Mouse (Mus musculus): ENCODE results near the gene Cbx1. TPM values are rescaled to one million over a fixed set of nuclear protein-coding genes. Genes with fewer than 3 reads are reported as not detected.

Gene Cbx1
- polyA plus RNA-seq, 1 experiment: 79.7 TPM

DNA sequence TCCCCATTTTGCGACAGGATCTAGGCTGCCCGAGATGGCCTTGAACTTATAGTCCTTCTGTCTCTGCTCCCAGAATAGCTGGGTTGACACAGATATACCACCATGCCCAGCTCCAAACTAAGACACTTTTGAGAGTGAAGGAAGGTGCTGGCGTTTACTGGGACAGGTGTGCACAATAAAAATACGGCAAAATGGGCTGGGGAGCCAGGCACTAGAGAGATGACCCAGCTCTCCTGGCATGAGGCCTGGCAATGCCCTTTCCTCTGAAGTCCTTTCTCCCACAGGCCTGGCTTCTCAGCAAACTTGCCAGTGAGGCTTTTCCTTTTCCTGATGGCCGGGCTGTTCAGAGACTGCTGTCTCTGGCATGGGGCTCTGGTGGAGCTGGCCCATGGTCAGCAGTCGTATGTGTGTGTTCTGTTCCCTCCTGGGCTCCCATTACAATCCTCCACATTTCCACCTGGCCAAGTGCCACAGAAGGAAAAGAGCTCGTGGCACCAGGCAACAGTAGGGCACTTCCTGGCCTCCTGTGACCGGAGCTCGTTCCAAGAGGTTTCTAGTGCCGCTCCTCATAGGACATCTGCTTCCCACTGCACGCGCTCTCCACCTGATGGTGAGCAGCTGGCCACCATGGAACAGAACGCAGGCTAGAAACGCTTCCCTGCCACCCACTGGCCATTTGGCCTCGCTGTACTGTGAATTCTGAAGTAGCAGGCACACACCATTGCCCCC lies 26.0 kb upstream of the Cbx1 start:
- TF ChIP-seq CTCF (IDR thresholded peaks at IDR 0.05; ENCODE audit: borderline replicate concordance, extremely low read depth, insufficient read depth, insufficient read length) (no peak), POLR2A (IDR thresholded peaks at IDR 0.05; ENCODE audit: borderline replicate concordance, extremely low read depth, insufficient read depth, insufficient read length, poor library complexity, severe bottlenecking) (no peak)
- peak; percentile 46 for DNase-seq (ENCODE audit: low read depth)

DNA sequence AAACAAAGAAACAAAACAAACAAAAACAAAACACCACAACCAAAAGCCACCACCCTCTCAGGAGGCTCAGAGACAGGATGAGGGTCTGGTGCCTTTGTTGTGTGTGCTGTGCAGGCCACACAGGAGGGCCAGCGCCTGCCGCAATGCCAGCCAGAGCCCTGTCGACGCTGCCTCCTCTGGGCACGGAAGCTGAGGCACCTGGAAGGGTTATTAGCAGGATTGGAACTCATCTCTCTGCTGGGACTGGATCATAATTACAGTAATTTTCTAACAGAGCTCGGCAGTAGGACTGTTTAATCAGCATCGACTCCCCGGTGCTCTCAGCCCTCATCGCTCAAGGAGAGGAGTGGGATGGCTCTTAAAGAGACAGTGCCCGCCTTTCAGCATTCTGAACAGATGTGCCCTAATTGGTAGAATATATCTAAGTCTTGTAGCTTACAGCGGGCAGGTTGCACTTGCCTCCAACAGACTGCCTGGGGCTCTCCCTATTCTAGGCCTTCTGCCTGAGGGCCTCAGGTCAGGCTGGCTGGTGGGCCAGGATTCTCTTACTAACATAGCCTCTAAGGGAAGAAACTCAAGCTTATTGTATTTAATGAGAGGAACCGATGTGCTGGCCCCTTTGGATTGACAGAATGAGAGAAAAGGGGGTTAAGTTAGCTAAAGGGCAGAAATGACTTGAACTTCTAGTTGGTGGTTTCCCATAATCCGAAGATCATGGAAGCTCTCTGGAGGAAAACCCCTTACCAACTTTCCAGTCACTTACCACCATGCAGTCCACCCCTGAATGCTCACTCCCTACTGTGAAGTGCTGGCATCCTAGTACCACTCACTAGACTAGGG lies 24.2 kb upstream of the Cbx1 start:
- peak; percentile 75 for DNase-seq (ENCODE audit: low read depth)
- TF ChIP-seq CTCF (IDR thresholded peaks at IDR 0.05; ENCODE audit: borderline replicate concordance, extremely low read depth, insufficient read depth, insufficient read length) (no peak), POLR2A (IDR thresholded peaks at IDR 0.05; ENCODE audit: borderline replicate concordance, extremely low read depth, insufficient read depth, insufficient read length, poor library complexity, severe bottlenecking) (no peak)

DNA sequence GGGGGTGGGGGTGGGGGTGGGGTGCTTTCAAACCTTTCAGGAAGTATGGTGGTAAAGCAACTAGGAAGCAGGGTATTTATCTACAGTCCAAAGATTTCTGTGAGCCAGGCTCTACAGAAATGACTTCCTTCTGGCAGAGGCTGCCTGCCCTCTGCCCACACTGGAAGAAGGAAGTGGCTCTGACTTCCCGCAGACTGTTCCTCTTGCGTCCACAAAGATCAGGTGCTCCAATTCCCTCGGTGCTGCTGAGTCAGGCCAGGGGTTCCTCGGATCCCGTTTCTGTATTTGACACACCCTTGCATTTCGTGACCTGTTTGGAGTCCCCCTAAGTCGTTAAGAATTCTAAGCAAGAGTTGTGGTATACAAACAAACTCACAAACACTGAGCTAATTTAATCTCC lies 23.3 kb upstream of the Cbx1 start:
- TF ChIP-seq CTCF (IDR thresholded peaks at IDR 0.05; ENCODE audit: borderline replicate concordance, extremely low read depth, insufficient read depth, insufficient read length): no peak
- no peak for TF ChIP-seq POLR2A (IDR thresholded peaks at IDR 0.05; ENCODE audit: borderline replicate concordance, extremely low read depth, insufficient read depth, insufficient read length, poor library complexity, severe bottlenecking)
- no peak for DNase-seq (ENCODE audit: low read depth)

DNA sequence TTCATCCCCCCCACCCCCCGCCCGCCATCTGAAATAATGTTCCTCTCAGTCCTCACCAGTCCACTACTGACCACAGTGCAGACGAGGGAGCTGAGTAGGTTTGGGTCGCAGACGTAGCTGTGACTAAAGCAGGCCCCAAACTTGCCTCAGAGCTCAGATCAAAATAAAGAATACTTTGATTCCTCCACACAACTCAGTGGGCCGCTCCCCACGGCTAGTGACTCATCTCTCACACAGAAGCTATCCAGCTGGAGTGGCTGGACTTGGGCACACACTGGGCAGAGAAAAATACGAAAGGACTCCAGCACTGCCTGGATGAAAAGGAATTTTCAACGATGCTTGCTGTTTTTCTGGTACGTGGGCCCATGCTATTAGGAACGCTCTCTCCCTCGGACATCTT lies 22.4 kb upstream of the Cbx1 start:
- TF ChIP-seq CTCF (IDR thresholded peaks at IDR 0.05; ENCODE audit: borderline replicate concordance, extremely low read depth, insufficient read depth, insufficient read length): no peak
- no peak for TF ChIP-seq POLR2A (IDR thresholded peaks at IDR 0.05; ENCODE audit: borderline replicate concordance, extremely low read depth, insufficient read depth, insufficient read length, poor library complexity, severe bottlenecking)
- DNase-seq (ENCODE audit: low read depth): no peak

DNA sequence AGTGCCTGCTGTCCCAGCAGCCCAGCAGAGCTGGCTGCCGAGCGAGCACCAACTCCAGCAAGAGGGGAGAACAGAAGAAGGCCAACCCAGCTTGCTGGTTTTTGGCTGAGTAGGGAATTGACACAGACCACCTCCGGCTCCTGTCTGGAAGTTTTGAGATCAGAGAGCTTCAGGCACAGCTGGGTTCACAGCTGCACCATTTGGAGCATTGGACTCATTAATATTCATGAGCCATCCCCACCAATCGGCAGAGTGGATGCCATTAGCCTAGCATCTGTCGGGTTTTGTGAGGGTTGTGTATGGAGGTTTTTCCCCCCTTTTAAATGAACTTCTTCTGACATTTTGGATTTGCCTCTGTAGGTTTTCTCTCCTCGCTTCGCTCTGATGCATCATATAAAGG lies 21.8 kb upstream of the Cbx1 start:
- no peak for TF ChIP-seq POLR2A (IDR thresholded peaks at IDR 0.05; ENCODE audit: borderline replicate concordance, extremely low read depth, insufficient read depth, insufficient read length, poor library complexity, severe bottlenecking)
- TF ChIP-seq CTCF (IDR thresholded peaks at IDR 0.05; ENCODE audit: borderline replicate concordance, extremely low read depth, insufficient read depth, insufficient read length): no peak
- peak; percentile 86 for DNase-seq (ENCODE audit: low read depth)

DNA sequence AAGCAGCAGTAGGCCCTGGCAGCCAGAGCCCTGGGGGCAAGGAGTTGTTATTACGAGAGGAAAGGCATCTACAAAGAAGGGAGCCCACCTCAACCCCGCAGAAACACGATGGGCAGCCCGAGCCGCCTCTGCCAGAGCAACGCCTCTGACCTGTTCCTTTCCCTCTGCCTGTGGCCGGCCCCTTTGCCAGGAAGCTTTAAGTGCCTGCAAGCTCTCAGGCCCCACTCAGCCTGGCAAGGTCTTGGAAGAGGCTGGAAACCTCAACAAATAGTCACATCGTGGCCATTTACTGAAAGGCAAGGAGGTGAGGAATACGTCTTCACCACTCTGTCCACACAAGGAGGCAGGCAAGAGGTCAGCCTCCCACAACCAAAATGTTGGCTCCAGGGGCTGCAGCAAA lies 20.7 kb upstream of the Cbx1 start:
- TF ChIP-seq CTCF (IDR thresholded peaks at IDR 0.05; ENCODE audit: borderline replicate concordance, extremely low read depth, insufficient read depth, insufficient read length) (no peak), POLR2A (IDR thresholded peaks at IDR 0.05; ENCODE audit: borderline replicate concordance, extremely low read depth, insufficient read depth, insufficient read length, poor library complexity, severe bottlenecking) (no peak)
- no peak for DNase-seq (ENCODE audit: low read depth)

DNA sequence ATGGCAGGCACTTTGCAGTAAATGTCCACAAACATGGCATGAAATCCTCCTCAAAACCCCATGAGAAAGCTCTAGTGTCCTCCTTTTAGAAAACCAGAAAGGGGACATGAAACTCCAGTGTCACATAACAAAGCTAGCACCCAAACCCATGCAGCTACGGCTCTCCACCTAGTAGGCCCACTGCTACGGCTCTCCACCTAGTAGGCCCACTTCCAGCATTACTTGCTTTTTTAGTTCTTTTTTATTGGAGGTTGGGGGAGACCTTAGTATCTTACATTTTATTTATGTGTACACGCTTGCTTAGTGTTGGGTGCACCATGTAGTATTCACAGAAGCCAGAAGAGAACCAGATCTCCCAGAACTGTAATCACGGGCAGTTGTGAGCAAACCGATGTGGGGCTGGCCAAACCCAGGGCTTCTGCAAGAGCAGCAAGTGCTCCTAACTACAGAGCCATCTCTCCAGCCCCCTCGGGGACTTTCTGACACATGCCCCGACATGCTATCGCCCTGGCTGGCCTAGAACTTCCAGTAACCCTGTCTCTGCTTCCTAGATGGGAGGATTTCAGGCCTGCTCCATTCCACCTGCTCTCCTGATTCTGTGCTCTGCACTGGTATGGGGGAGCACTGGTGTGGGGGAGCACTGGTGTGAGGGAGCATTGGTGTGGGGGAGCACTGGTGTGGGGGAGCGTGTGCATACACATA lies 17.5 kb upstream of the Cbx1 start:
- no peak for TF ChIP-seq POLR2A (IDR thresholded peaks at IDR 0.05; ENCODE audit: borderline replicate concordance, extremely low read depth, insufficient read depth, insufficient read length, poor library complexity, severe bottlenecking)
- no peak for TF ChIP-seq CTCF (IDR thresholded peaks at IDR 0.05; ENCODE audit: borderline replicate concordance, extremely low read depth, insufficient read depth, insufficient read length)

DNA sequence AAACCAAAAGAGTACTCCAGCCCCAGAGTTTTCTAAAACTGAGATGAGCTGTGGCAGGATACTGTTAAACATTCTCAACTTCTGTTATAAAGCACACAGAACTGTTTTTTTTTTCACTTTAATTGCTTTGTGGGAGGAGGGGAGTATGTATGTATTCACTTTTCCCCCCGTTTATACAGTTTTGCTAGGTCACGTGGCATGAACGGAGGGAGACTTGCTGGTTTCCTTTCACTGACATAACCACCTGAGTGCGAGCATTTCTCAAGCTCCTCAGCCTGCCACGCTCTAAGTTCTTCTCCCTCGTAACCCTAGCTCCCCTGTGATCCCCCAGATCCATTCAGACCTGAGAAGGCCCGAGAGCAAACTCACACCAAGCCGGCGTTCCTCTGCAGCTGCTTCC lies 16.5 kb upstream of the Cbx1 start:
- DNase-seq (ENCODE audit: low read depth): no peak
- no peak for TF ChIP-seq CTCF (IDR thresholded peaks at IDR 0.05; ENCODE audit: borderline replicate concordance, extremely low read depth, insufficient read depth, insufficient read length)
- no peak for TF ChIP-seq POLR2A (IDR thresholded peaks at IDR 0.05; ENCODE audit: borderline replicate concordance, extremely low read depth, insufficient read depth, insufficient read length, poor library complexity, severe bottlenecking)

More for the DNA sequence above, 17.5 kb upstream of the Cbx1 start:
- DNase-seq (ENCODE audit: low read depth): no peak

DNA sequence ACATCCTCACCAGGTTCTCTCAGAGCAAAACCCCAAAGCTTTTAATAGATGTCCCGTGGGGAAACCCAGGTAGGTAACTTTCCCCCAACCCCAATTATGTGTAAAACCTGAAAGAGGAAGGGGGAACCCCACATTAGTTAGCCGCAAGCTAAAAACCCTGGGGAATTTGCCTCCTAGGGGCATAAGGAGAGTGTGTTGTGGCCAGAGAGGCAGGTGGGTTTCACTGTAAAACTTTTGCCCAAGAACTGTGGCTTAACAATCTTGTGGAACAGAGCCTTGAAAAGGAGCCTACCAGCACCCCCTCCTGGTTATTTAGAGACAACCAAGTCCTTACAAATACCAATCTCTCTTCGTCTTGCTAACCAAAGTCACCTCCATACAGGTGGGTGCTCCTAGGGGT lies 14.4 kb upstream of the Cbx1 start:
- peak; percentile 8; the same call in 1 of the 2 replicates for TF ChIP-seq CTCF (IDR thresholded peaks at IDR 0.05; ENCODE audit: borderline replicate concordance, extremely low read depth, insufficient read depth, insufficient read length)
- TF ChIP-seq POLR2A (IDR thresholded peaks at IDR 0.05; ENCODE audit: borderline replicate concordance, extremely low read depth, insufficient read depth, insufficient read length, poor library complexity, severe bottlenecking): no peak
- DNase-seq (ENCODE audit: low read depth): peak; percentile 39

DNA sequence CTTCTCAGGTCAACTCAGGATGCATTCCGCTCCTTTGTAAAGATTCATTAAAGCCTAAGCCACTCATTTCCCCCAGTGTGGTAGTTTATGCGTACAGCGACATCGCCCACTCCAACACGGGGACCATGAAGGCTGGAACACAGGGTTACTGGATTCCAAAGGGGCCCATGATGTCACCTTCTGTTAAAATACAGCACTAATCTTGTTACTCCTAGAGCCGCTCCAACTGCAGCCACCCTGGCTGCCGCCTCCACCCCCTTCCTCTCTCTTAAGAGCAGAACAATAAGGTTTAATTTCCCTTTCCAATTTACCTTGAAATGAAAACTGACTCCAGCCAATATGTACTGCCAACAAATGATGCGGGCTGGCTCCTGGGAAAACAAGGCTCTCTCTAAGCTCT lies 13.9 kb upstream of the Cbx1 start:
- TF ChIP-seq CTCF (IDR thresholded peaks at IDR 0.05; ENCODE audit: borderline replicate concordance, extremely low read depth, insufficient read depth, insufficient read length) (no peak), POLR2A (IDR thresholded peaks at IDR 0.05; ENCODE audit: borderline replicate concordance, extremely low read depth, insufficient read depth, insufficient read length, poor library complexity, severe bottlenecking) (no peak)
- no peak for DNase-seq (ENCODE audit: low read depth)

DNA sequence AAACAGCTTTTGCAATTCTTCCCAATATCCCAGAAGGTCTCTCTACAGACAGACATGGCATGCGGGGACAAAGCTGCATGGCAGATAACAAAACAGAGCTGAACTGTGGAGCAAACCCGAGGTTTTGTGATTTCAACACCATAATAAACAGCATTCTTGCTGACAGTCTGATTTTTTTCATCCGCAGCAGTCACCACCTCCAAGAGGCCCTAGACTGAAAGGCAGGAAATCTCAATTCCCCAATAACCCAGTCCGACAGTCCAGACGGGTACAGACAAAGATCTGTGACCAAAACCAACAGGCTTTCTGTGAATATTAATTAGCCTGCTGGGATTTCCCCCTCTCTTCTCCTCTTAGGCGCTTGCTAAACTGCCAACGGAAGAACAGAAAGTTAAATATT lies 13.3 kb upstream of the Cbx1 start:
- no peak for DNase-seq (ENCODE audit: low read depth)
- no peak for TF ChIP-seq CTCF (IDR thresholded peaks at IDR 0.05; ENCODE audit: borderline replicate concordance, extremely low read depth, insufficient read depth, insufficient read length)
- TF ChIP-seq POLR2A (IDR thresholded peaks at IDR 0.05; ENCODE audit: borderline replicate concordance, extremely low read depth, insufficient read depth, insufficient read length, poor library complexity, severe bottlenecking): no peak
